Mouse (Mus musculus): Measurements from ENCODE around the gene Lrrc8c. TPM values are rescaled to one million over a fixed set of nuclear protein-coding genes. Genes with fewer than 3 reads are reported as not detected.

The Lrrc8c gene
- polyA plus RNA-seq, 1 experiment from 2014 or later: 26.7 TPM

DNA sequence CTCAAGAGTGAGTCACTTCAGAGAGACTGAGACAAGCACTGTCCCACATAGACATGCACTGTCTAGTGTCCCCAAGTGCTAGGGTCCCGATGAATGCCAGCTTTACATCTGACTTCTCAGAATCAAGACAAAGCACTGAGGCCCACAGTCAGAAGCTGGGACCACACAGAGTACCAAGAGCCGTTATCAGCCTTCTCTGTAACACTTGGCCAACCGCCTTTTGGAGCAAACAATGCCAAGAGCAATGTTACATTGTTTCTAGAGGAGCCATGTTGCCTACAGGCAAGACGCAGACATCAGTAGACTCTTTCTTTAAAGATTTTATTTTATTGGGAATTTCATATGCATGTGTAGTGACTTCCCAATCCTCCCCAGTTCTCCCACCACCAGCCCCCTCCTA lies 73.2 kb downstream of the Lrrc8c start:
- 91% methylated on average over 4 of the region's 4 CpGs for WGBS
- Histone ChIP-seq H3K27me3 (ENCODE audit: insufficient read depth, poor library complexity, severe bottlenecking) (no peaks in the 10 kb centered on the region), H3K36me3 (peaks cover 11% of the 10 kb centered on the region; the same call in 1 of the 2 replicates), H3K4me1 (peaks cover 12% of the 10 kb centered on the region), H3K27ac (no peak overlapping the region), H3K9me3 (no peaks in the 10 kb centered on the region), H3K4me3 (no peak overlapping the region)
- no peak for DNase-seq (ENCODE audit: low spot score)

DNA sequence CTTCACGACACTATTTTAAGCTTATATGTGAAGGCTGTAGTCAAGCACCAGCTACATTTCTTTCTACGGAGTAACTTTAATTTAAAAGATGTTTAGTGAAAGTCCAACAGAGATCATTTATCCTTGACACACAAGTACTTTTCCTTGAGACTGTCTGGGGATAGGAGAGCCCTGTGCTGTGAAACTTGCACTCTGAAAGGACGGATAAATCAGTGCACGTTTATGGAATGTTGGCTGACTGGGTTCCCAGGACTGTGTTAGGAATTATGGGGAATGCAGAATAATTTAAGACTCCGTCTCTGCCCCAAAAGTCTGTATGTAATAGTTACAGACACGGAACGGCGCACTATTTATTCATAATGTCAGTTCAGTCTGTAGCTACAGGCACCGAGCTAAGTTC lies 74.4 kb downstream of the Lrrc8c start:
- WGBS: 93% methylated on average over 9 of the region's 9 CpGs
- no peak for DNase-seq (ENCODE audit: low spot score)
- Histone ChIP-seq H3K4me1 (peaks cover 7% of the 10 kb centered on the region), H3K36me3 (peaks cover 19% of the 10 kb centered on the region; the same call in 1 of the 2 replicates), H3K4me3 (no peak overlapping the region), H3K9me3 (no peaks in the 10 kb centered on the region), H3K27ac (no peak overlapping the region), H3K27me3 (ENCODE audit: insufficient read depth, poor library complexity, severe bottlenecking) (no peaks in the 10 kb centered on the region)

DNA sequence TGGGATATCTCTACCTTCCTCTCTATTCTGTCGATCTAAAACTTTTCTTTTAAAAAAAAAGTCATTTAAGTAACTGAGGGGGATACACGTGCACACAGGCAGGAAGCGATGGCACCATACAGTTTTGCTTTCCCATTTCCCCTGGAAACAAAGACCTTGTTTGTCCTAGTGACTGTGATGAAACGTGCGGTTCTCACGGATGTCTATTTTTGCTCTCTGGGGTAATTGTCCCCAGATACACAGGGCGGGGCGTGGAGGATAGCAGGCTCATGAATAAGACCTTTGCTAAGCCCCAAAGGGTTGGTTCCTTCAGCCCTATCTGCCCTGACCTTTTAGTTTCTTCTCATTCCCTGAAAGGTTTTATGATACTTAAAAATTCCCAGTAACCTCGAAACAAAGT lies 79.7 kb downstream of the Lrrc8c start:
- no peak overlapping the region for H3K4me3 ChIP-seq
- H3K4me1 ChIP-seq: peaks cover 17% of the 10 kb centered on the region
- WGBS: 59% methylated on average over 9 of the region's 9 CpGs
- no peaks in the 10 kb centered on the region for H3K27me3 ChIP-seq (ENCODE audit: insufficient read depth, poor library complexity, severe bottlenecking)
- no peaks in the 10 kb centered on the region for H3K9me3 ChIP-seq
- peak overlapping the region; percentile 10; the same call in 1 of the 2 replicates for H3K27ac ChIP-seq
- no peak for DNase-seq (ENCODE audit: low spot score)
- H3K36me3 ChIP-seq: 0 out of 2 replicates have a peak, but pooled peaks cover 8% of the 10 kb centered on the region

DNA sequence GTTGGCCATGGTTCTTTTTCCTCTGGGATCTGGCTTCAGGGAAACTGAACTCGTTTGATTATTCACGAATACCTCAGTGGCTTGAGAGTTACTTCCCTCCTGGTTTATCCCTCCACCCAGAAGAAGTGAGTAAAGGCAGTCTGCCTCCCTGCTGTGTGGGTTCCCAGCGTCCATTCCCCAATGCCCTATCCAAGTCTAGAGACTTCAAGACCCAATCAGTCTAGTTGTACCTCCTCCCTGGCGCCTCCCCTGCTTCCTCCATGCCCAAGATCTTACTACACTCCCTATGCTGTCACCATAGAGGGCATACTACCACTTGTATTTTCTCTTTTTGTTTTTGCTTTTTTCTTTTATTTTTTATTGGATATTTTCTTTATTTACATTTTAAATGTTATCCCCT lies 80.1 kb downstream of the Lrrc8c start:
- Histone ChIP-seq H3K4me1 (peaks cover 17% of the 10 kb centered on the region), H3K27ac (peak overlapping the region; percentile 10; the same call in 1 of the 2 replicates), H3K27me3 (ENCODE audit: insufficient read depth, poor library complexity, severe bottlenecking) (no peaks in the 10 kb centered on the region), H3K9me3 (no peaks in the 10 kb centered on the region), H3K4me3 (no peak overlapping the region), H3K36me3 (0 out of 2 replicates have a peak, but pooled peaks cover 8% of the 10 kb centered on the region)
- DNase-seq (ENCODE audit: low spot score): no peak
- 46% methylated on average over 4 of the region's 4 CpGs for WGBS

GRCm38 (mm10) chr5:105600998-105601397 lies 81.8 kb downstream of the Lrrc8c start:
- H3K4me1 ChIP-seq: peaks cover 17% of the 10 kb centered on the region
- H3K27ac ChIP-seq: no peak overlapping the region
- no peaks in the 10 kb centered on the region for H3K9me3 ChIP-seq
- DNase-seq (ENCODE audit: low spot score): no peak
- H3K36me3 ChIP-seq: peaks cover 12% of the 10 kb centered on the region; the same call in 1 of the 2 replicates
- 78% methylated on average over 4 of the region's 5 CpGs for WGBS
- no peaks in the 10 kb centered on the region for H3K27me3 ChIP-seq (ENCODE audit: insufficient read depth, poor library complexity, severe bottlenecking)
- H3K4me3 ChIP-seq: no peak overlapping the region

- 0 out of 2 replicates have a peak overlapping the region, but pooled peaks have one; percentile 18 for H3K27ac ChIP-seq
- 48% methylated on average over 9 of the region's 9 CpGs for WGBS
These were observed 83.4 kb downstream of the Lrrc8c start for GRCm38 (mm10) chr5:105602585-105602984.

GRCm38 (mm10) chr5:105605736-105606135 lies 86.5 kb downstream of the Lrrc8c start:
- no peak for DNase-seq (ENCODE audit: low spot score)
- H3K27me3 ChIP-seq (ENCODE audit: insufficient read depth, poor library complexity, severe bottlenecking): no peaks in the 10 kb centered on the region
- H3K9me3 ChIP-seq: no peaks in the 10 kb centered on the region
- H3K36me3 ChIP-seq: peaks cover 38% of the 10 kb centered on the region
- no peak overlapping the region for H3K4me3 ChIP-seq
- peaks cover 8% of the 10 kb centered on the region for H3K4me1 ChIP-seq
- no peak overlapping the region for H3K27ac ChIP-seq
- WGBS: 92% methylated on average over 9 of the region's 9 CpGs

More at GRCm38 (mm10) chr5:105602585-105602984, 83.4 kb downstream of the Lrrc8c start:
- Histone ChIP-seq H3K4me3 (no peak overlapping the region), H3K4me1 (peaks cover 17% of the 10 kb centered on the region), H3K27me3 (ENCODE audit: insufficient read depth, poor library complexity, severe bottlenecking) (no peaks in the 10 kb centered on the region), H3K9me3 (no peaks in the 10 kb centered on the region), H3K36me3 (peaks cover 27% of the 10 kb centered on the region)
- no peak for DNase-seq (ENCODE audit: low spot score)

- no peak overlapping the region for H3K27ac ChIP-seq
- no peak for DNase-seq (ENCODE audit: low spot score)
- no peak overlapping the region for H3K4me3 ChIP-seq
- 76% methylated on average over 12 of the region's 12 CpGs for WGBS
- H3K4me1 ChIP-seq: no peaks in the 10 kb centered on the region
- H3K36me3 ChIP-seq: peaks cover 46% of the 10 kb centered on the region
- no peaks in the 10 kb centered on the region for H3K9me3 ChIP-seq
- no peaks in the 10 kb centered on the region for H3K27me3 ChIP-seq (ENCODE audit: insufficient read depth, poor library complexity, severe bottlenecking)
These were observed 90.5 kb downstream of the Lrrc8c start for GRCm38 (mm10) chr5:105609683-105610082.

DNA sequence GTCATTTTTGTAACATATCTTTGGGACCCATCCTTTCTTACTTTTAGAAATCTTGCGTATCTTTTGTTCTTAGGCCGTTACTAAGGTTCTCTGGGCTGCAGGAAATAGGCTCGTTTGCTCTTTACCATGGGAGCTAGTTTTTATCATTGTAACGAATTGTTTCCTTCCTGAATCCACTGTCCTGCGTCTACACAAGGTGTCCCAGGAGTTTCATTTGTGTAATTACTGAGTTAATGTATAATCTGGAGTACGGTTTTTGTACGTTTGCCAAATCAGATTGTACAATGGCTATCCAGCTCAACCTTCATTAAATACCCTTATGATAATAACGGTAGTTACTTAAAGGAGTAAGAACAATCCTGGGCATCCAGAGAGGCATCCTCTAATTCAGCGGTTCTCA lies 93.8 kb downstream of the Lrrc8c start:
- H3K9me3 ChIP-seq: no peaks in the 10 kb centered on the region
- no peaks in the 10 kb centered on the region for H3K27me3 ChIP-seq (ENCODE audit: insufficient read depth, poor library complexity, severe bottlenecking)
- WGBS: 77% methylated on average over 9 of the region's 9 CpGs
- H3K27ac ChIP-seq: no peak overlapping the region
- no peak overlapping the region for H3K4me3 ChIP-seq
- no peak for DNase-seq (ENCODE audit: low spot score)
- peaks cover 4% of the 10 kb centered on the region; the same call in 1 of the 2 replicates for H3K4me1 ChIP-seq
- peaks cover 23% of the 10 kb centered on the region for H3K36me3 ChIP-seq

DNA sequence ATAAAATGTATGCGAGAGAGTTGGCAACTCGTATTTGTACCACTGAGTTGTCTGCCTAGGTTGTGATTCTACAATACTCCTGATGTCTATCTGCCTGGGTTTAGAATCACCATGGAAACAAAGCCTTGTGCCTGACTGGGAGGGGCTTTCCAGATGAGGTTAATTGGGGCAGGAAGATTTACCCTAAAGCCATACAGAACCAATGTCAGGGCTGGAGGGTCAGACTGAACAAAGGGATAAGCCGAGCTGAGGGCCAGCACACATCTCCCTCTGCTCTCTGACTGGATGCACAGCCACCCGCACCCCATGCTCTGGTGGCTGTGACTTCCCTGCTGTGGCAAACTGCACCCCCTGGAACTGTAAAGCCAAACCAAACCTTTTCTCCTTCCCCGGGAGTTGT lies 94.8 kb downstream of the Lrrc8c start:
- Histone ChIP-seq H3K9me3 (no peaks in the 10 kb centered on the region), H3K4me1 (peaks cover 4% of the 10 kb centered on the region; the same call in 1 of the 2 replicates), H3K27ac (no peak overlapping the region), H3K4me3 (no peak overlapping the region), H3K36me3 (peaks cover 14% of the 10 kb centered on the region), H3K27me3 (ENCODE audit: insufficient read depth, poor library complexity, severe bottlenecking) (no peaks in the 10 kb centered on the region)
- 68% methylated on average over 5 of the region's 5 CpGs for WGBS
- DNase-seq (ENCODE audit: low spot score): no peak

DNA sequence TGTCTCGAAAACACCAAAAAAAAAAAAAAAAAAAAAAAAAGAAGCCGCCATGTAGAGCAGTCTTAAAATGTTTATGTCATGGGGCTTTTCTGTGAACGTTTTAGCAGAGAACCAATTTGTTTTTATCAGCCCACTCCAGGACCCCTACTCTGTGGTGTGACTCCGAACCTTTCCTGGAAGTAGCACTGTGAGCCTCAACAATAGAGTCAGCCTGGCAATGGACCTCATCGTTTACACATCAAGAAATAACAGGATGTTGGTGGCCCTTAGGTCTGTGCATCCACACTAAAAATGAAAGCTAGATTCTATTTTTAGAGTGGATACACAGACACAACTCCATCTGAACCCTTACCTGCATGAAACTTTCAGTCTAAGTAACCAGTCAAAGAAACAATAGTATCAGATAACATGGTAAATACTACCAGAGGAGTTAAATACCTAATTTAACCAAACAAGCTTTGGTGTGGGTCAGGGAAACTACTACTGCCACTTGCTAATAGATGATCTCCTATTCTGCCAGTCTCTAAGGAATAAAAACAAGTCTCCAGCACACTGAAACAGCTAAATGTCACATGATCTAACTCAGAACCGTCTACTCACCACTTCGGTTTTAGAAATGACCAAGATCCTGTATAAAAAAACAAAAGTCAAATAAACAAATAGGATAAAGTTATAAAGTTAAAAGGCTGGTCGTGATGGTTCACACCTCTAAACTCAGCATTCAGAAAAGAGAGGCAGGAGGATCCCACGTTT lies 95.7 kb downstream of the Lrrc8c start:
- H3K27me3 ChIP-seq (ENCODE audit: insufficient read depth, poor library complexity, severe bottlenecking): no peaks in the 10 kb centered on the region
- H3K27ac ChIP-seq: no peak overlapping the region
- H3K4me1 ChIP-seq: peaks cover 4% of the 10 kb centered on the region; the same call in 1 of the 2 replicates
- H3K36me3 ChIP-seq: peaks cover 9% of the 10 kb centered on the region; the same call in 1 of the 2 replicates
- 61% methylated on average over 9 of the region's 9 CpGs for WGBS
- no peak for DNase-seq (ENCODE audit: low spot score)
- H3K9me3 ChIP-seq: no peaks in the 10 kb centered on the region
- H3K4me3 ChIP-seq: no peak overlapping the region

- Histone ChIP-seq H3K27ac (no peak overlapping the region; the same call in 1 of the 2 replicates), H3K9me3 (no peaks in the 10 kb centered on the region), H3K36me3 (peaks cover 9% of the 10 kb centered on the region; the same call in 1 of the 2 replicates), H3K27me3 (ENCODE audit: insufficient read depth, poor library complexity, severe bottlenecking) (no peaks in the 10 kb centered on the region), H3K4me1 (peaks cover 4% of the 10 kb centered on the region; the same call in 1 of the 2 replicates), H3K4me3 (no peak overlapping the region)
- DNase-seq (ENCODE audit: low spot score): no peak
- 67% methylated on average over 7 of the region's 7 CpGs for WGBS
These were observed 96.8 kb downstream of the Lrrc8c start for GRCm38 (mm10) chr5:105615871-105616454.

- Histone ChIP-seq H3K36me3 (0 out of 2 replicates have a peak, but pooled peaks cover 3% of the 10 kb centered on the region), H3K4me3 (no peak overlapping the region), H3K9me3 (no peaks in the 10 kb centered on the region), H3K27me3 (ENCODE audit: insufficient read depth, poor library complexity, severe bottlenecking) (no peaks in the 10 kb centered on the region), H3K4me1 (peaks cover 4% of the 10 kb centered on the region; the same call in 1 of the 2 replicates), H3K27ac (no peak overlapping the region)
- WGBS: 70% methylated on average over 5 of the region's 5 CpGs
- no peak for DNase-seq (ENCODE audit: low spot score)
These were observed 97.3 kb downstream of the Lrrc8c start for GRCm38 (mm10) chr5:105616538-105616937.

All from heart, embryonic 10.5 days (tissue).